Mouse (Mus musculus) thymus, adult 2 months (tissue): ENCODE results near the gene Me1.

ENCODE experiments used
- CTCF ChIP-seq: fragments of 200-500 bp; IDR thresholded peaks from 2 replicates; pipeline ENCODE4 v1.5.1; 2012; ENCODE audit warnings: mild to moderate bottlenecking, control low read depth, low read length, moderate library complexity, borderline replicate concordance; ENCODE audit not compliant: control insufficient read depth, poor library complexity, insufficient read depth; ENCODE audit errors: extremely low read depth
- POLR2A ChIP-seq: fragments of 200-500 bp; IDR thresholded peaks from 2 replicates; pipeline ENCODE4 v1.6.1; 2012; ENCODE audit warnings: mild to moderate bottlenecking, low read length, control low read depth, moderate library complexity; ENCODE audit not compliant: control insufficient read depth, poor library complexity, insufficient read depth; ENCODE audit errors: extremely low read depth

GRCm38 (mm10) chr9:86630352-86630931 lies 65.3 kb downstream of the Me1 start:
- TF ChIP-seq CTCF = no peak
- no peak for TF ChIP-seq POLR2A
